Mouse (Mus musculus) MEL (cell line): ENCODE data around the gene Gabrg1. TPM values are rescaled to one million over a fixed set of nuclear protein-coding genes. Genes with fewer than 3 reads are reported as not detected.
A peak's percentile ranks its signal among the peaks of the same experiment; 100 is the strongest.

Source experiments
- DNase-seq: peaks from one replicate; pipeline ENCODE4 v3.0.0; 2011; ENCODE audit warnings: low read depth, low spot score
- H3K27ac ChIP-seq: 2 replicates; pipeline ENCODE4 v1.5.1; 2012; ENCODE audit warnings: low read depth, mild to moderate bottlenecking, control low read depth, low read length, moderate library complexity; ENCODE audit not compliant: control insufficient read depth
- H3K27me3 ChIP-seq, 2 experiments: fragments of 150-350 bp in 1 of 2; sonication (generic) in 1 of 2; 2 replicates each; pipeline ENCODE4 v1.6.1; 2012; ENCODE audit warnings: low read length in 2 of 2, mild to moderate bottlenecking in 2 of 2, improper control_type of control experiment in 1 of 2, moderate library complexity in 1 of 2; ENCODE audit not compliant: insufficient read depth in 2 of 2, control insufficient read depth in 1 of 2
- H3K36me3 ChIP-seq, 2 experiments: 2 replicates each; pipeline ENCODE4 v1.6.1; 2012 to 2014; ENCODE audit warnings: low read length in 2 of 2, improper control_type of control experiment in 1 of 2, inconsistent platforms in 1 of 2, mild to moderate bottlenecking in 1 of 2; ENCODE audit not compliant: insufficient read depth in 2 of 2, control insufficient read depth in 1 of 2
- H3K4me1 ChIP-seq, 2 experiments: fragments of 150-350 bp in 1 of 2; sonication (generic) in 1 of 2; 2 replicates each; pipeline ENCODE4 v1.6.1; 2012; ENCODE audit warnings: low read length in 2 of 2, improper control_type of control experiment in 1 of 2, mild to moderate bottlenecking in 1 of 2; ENCODE audit not compliant: insufficient read depth in 2 of 2, control insufficient read depth in 1 of 2
- H3K4me3 ChIP-seq, 2 experiments: fragments of 150-350 bp in 1 of 2; sonication (generic) in 1 of 2; 2 replicates each; pipeline ENCODE4 v1.5.1; 2012; ENCODE audit warnings: low read depth in 2 of 2, low read length in 2 of 2, mild to moderate bottlenecking in 2 of 2, moderate library complexity in 2 of 2, control low read depth in 1 of 2, improper control_type of control experiment in 1 of 2; ENCODE audit not compliant: control insufficient read depth in 1 of 2, insufficient read depth in 1 of 2
- H3K79me2 ChIP-seq: 2 replicates; pipeline ENCODE4 v1.6.1; 2012; ENCODE audit warnings: mild to moderate bottlenecking, low read length, moderate library complexity; ENCODE audit not compliant: control insufficient read depth, poor library complexity, insufficient read depth
- H3K9ac ChIP-seq: 2 replicates; pipeline ENCODE4 v1.6.1; 2012; ENCODE audit warnings: low read depth, mild to moderate bottlenecking, control low read depth, low read length, moderate library complexity; ENCODE audit not compliant: control insufficient read depth, poor library complexity, severe bottlenecking
- H3K9me3 ChIP-seq: fragments of 150-350 bp; sonication (generic); replicated peaks from 2 replicates; pipeline ENCODE4 v1.6.1; 2012; ENCODE audit warnings: mild to moderate bottlenecking, low read length, improper control_type of control experiment, moderate library complexity; ENCODE audit not compliant: insufficient read depth
- BHLHE40 ChIP-seq: IDR thresholded peaks from 2 replicates; pipeline ENCODE4 v1.6.1; 2012; ENCODE audit warnings: low read depth, mild to moderate bottlenecking, inconsistent platforms, low read length, improper control_type of control experiment, borderline replicate concordance
- CHD1 ChIP-seq: IDR thresholded peaks from 2 replicates; pipeline ENCODE4 v1.6.1; 2012; ENCODE audit warnings: low read depth, mild to moderate bottlenecking, inconsistent platforms, low read length, improper control_type of control experiment
- EP300 ChIP-seq, 2 experiments: IDR thresholded peaks; 2 replicates each; pipeline ENCODE4 v1.6.1; 2011; ENCODE audit warnings: improper control_type of control experiment in 2 of 2, low read length in 2 of 2, low read depth in 1 of 2, mild to moderate bottlenecking in 1 of 2
- ETS1 ChIP-seq: IDR thresholded peaks from 2 replicates; pipeline ENCODE4 v1.6.1; 2012; ENCODE audit warnings: low read depth, mild to moderate bottlenecking, inconsistent platforms, low read length, improper control_type of control experiment, moderate library complexity
- GATA1 ChIP-seq: IDR thresholded peaks from 2 replicates; pipeline ENCODE4 v1.6.1; 2011; ENCODE audit warnings: low read depth, low read length, improper control_type of control experiment
- HCFC1 ChIP-seq: IDR thresholded peaks from 2 replicates; pipeline ENCODE4 v1.6.1; 2012; ENCODE audit warnings: low read depth, mild to moderate bottlenecking, inconsistent platforms, low read length, improper control_type of control experiment, moderate library complexity
- JUND ChIP-seq: IDR thresholded peaks from 2 replicates; pipeline ENCODE4 v1.6.1; 2011; ENCODE audit warnings: low read depth, mild to moderate bottlenecking, improper control_type of control experiment, low read length
- MAZ ChIP-seq: IDR thresholded peaks from 2 replicates; pipeline ENCODE4 v1.6.1; 2012; ENCODE audit warnings: low read depth, mild to moderate bottlenecking, inconsistent platforms, low read length, improper control_type of control experiment
- MEF2A ChIP-seq: IDR thresholded peaks from 2 replicates; pipeline ENCODE4 v1.6.1; 2014; ENCODE audit warnings: low read depth, mild to moderate bottlenecking, inconsistent platforms, low read length, improper control_type of control experiment; ENCODE audit not compliant: poor library complexity, insufficient replicate concordance, severe bottlenecking; ENCODE audit errors: extremely low read depth
- MXI1 ChIP-seq: IDR thresholded peaks from 2 replicates; pipeline ENCODE4 v1.6.1; 2011; ENCODE audit warnings: mild to moderate bottlenecking, low read depth, low read length, improper control_type of control experiment
- MYB ChIP-seq: IDR thresholded peaks from 2 replicates; pipeline ENCODE4 v1.6.1; 2011; ENCODE audit warnings: mild to moderate bottlenecking, low read depth, low read length, improper control_type of control experiment
- MYC ChIP-seq: IDR thresholded peaks from 2 replicates; pipeline ENCODE4 v1.6.1; 2011; ENCODE audit warnings: low read depth, mild to moderate bottlenecking, low read length, improper control_type of control experiment, moderate library complexity
- NRF1 ChIP-seq: IDR thresholded peaks from 2 replicates; pipeline ENCODE4 v1.6.1; 2014; ENCODE audit warnings: low read depth, mild to moderate bottlenecking, inconsistent platforms, low read length, improper control_type of control experiment, moderate library complexity; ENCODE audit not compliant: poor library complexity, insufficient read depth, severe bottlenecking
- POLR2A ChIP-seq, 2 experiments: IDR thresholded peaks; 2 replicates each; pipeline ENCODE4 v1.6.1; 2011 to 2012; ENCODE audit warnings: low read length in 2 of 2, mild to moderate bottlenecking in 2 of 2, control low read depth in 1 of 2, improper control_type of control experiment in 1 of 2, low read depth in 1 of 2, moderate library complexity in 1 of 2; ENCODE audit not compliant: control insufficient read depth in 1 of 2, insufficient read depth in 1 of 2, poor library complexity in 1 of 2
- POLR2AphosphoS2 ChIP-seq: IDR thresholded peaks from 2 replicates; pipeline ENCODE4 v1.6.1; 2011; ENCODE audit warnings: low read length, improper control_type of control experiment
- TAL1 ChIP-seq: IDR thresholded peaks from 2 replicates; pipeline ENCODE4 v1.6.1; 2012; ENCODE audit warnings: mild to moderate bottlenecking, inconsistent platforms, low read length, moderate library complexity, mixed read lengths
- TBP ChIP-seq: IDR thresholded peaks from 2 replicates; pipeline ENCODE4 v1.8.0; 2011; ENCODE audit warnings: low read depth, low read length, improper control_type of control experiment
- TCF12 ChIP-seq: IDR thresholded peaks from 2 replicates; pipeline ENCODE4 v1.6.1; 2014; ENCODE audit warnings: low read depth, mild to moderate bottlenecking, inconsistent platforms, low read length, improper control_type of control experiment, moderate library complexity
- ZC3H11A ChIP-seq: IDR thresholded peaks from 2 replicates; pipeline ENCODE4 v1.6.1; 2012; ENCODE audit warnings: low read depth, mild to moderate bottlenecking, inconsistent platforms, low read length, improper control_type of control experiment
- ZNF384 ChIP-seq: IDR thresholded peaks from 2 replicates; pipeline ENCODE4 v1.6.1; 2012; ENCODE audit warnings: low read depth, mild to moderate bottlenecking, inconsistent platforms, low read length, improper control_type of control experiment
- polyA plus RNA-seq, 2 experiments: library from polyadenylated mRNA; stranded (reverse) in 1 of 2; unstranded in 1 of 2; fragments of >175 nt in 1 of 2; fragments of >200 nt in 1 of 2; gene quantifications; 2 replicates each; pipeline versions ENCODE4 v1.2.1 to v1.2.4; 2012; ENCODE audit warnings: low replicate concordance in 2 of 2, low read depth in 1 of 2; ENCODE audit not compliant: insufficient read length in 2 of 2, insufficient read depth in 1 of 2, missing spikeins in 1 of 2
- total RNA-seq: library from RNA; depleted of rRNA; stranded (reverse); fragments of 300-350 nt; gene quantifications from 2 replicates; pipeline ENCODE4 v1.2.3, GENCODE M21; 2012

Gene Gabrg1
- total and polyA plus RNA-seq, 3 experiments, result not detected

GRCm38 (mm10) chr5:70818681-70819080, 23.7 kb downstream of the Gabrg1 start:
- no peaks in the 10 kb centered on the region for H3K36me3 ChIP-seq
- H3K4me1 ChIP-seq, result no peaks in the 10 kb centered on the region
- peak; percentile 39 for DNase-seq
- no peak overlapping the region for H3K9ac ChIP-seq
- no peak overlapping the region for H3K4me3 ChIP-seq
- H3K27me3 ChIP-seq, result no peaks in the 10 kb centered on the region
- TF ChIP-seq NRF1, result no peak
- TF ChIP-seq TBP, result no peak
- no peak for TF ChIP-seq POLR2A (IDR thresholded peaks at IDR 0.05; ENCODE audit: control insufficient read depth in 1 of 2, insufficient read depth in 1 of 2, low read depth in 1 of 2, low read length in 2 of 2, poor library complexity in 1 of 2)
- TF ChIP-seq MXI1, result no peak
- 0 out of 2 replicates have a peak, but pooled peaks have one; percentile 19 for TF ChIP-seq TCF12
- TF ChIP-seq TAL1, result no peak
- TF ChIP-seq MYB, result peak; percentile 39; the same call in 1 of the 2 replicates
- peak; percentile 13 to 52; a peak in 2 of 4 replicates for TF ChIP-seq EP300 (IDR thresholded peaks at IDR 0.05; ENCODE audit: low read depth in 1 of 2, low read length in 2 of 2)
- H3K9me3 ChIP-seq, result no peaks in the 10 kb centered on the region
- H3K79me2 ChIP-seq, result no peaks in the 10 kb centered on the region
- H3K27ac ChIP-seq, result no peak overlapping the region

GRCm38 (mm10) chr5:70736156-70736555, 106.3 kb downstream of the Gabrg1 start:
- H3K27ac ChIP-seq, result no peak overlapping the region
- TF ChIP-seq ZNF384 (no peak), ZC3H11A (no peak), EP300 (IDR thresholded peaks at IDR 0.05; ENCODE audit: low read depth in 1 of 2, low read length in 2 of 2) (no peak), CHD1 (no peak), POLR2A (IDR thresholded peaks at IDR 0.05; ENCODE audit: control insufficient read depth in 1 of 2, insufficient read depth in 1 of 2, low read depth in 1 of 2, low read length in 2 of 2, poor library complexity in 1 of 2) (no peak), JUND (no peak), BHLHE40 (no peak), MEF2A (no peak), HCFC1 (no peak), ETS1 (no peak), GATA1 (no peak), MAZ (no peak), MYC (no peak), POLR2AphosphoS2 (no peak)
- TF ChIP-seq, all 39 proteins: peak for 0
- H3K36me3 ChIP-seq, result no peaks in the 10 kb centered on the region
- H3K4me3 ChIP-seq, result no peak overlapping the region
- H3K27me3 ChIP-seq, result no peaks in the 10 kb centered on the region
- no peaks in the 10 kb centered on the region for H3K9me3 ChIP-seq
- no peaks in the 10 kb centered on the region for H3K4me1 ChIP-seq
- no peaks in the 10 kb centered on the region for H3K79me2 ChIP-seq
- DNase-seq, result no peak
- H3K9ac ChIP-seq, result no peak overlapping the region
